Mouse (Mus musculus) neural tube, embryonic 12.5 days (tissue): ENCODE measurements around the gene Get4. TPM values are rescaled to one million over a fixed set of nuclear protein-coding genes. Genes with fewer than 3 reads are reported as not detected.

Experiments
- ATAC-seq: fragments of 200-750 bp; cut with Nextera tagmentation; 2 replicates; pipeline ENCODE4 v1.8.0; 2017; ENCODE audit warnings: low read depth, mild to moderate bottlenecking, moderate TSS enrichment, moderate library complexity; ENCODE audit not compliant: low FRiP score
- H3K27ac ChIP-seq: fragments of 300-500 bp; sonication (generic); 2 replicates; pipeline ENCODE4 v1.5.1; 2016
- H3K27me3 ChIP-seq: fragments of 300-500 bp; sonication (generic); replicated peaks from 2 replicates; pipeline ENCODE4 v1.6.1; 2016; ENCODE audit warnings: mild to moderate bottlenecking
- H3K36me3 ChIP-seq: fragments of 300-500 bp; sonication (generic); 2 replicates; pipeline ENCODE4 v1.6.1; 2016; ENCODE audit warnings: mild to moderate bottlenecking
- H3K4me1 ChIP-seq: fragments of 300-500 bp; sonication (generic); 2 replicates; pipeline ENCODE4 v1.6.1; 2016
- H3K4me2 ChIP-seq: fragments of 300-500 bp; sonication (generic); replicated peaks from 2 replicates; pipeline ENCODE4 v1.6.1; 2016; ENCODE audit warnings: mild to moderate bottlenecking
- H3K4me3 ChIP-seq: fragments of 300-500 bp; sonication (generic); 2 replicates; pipeline ENCODE4 v1.5.1; 2016
- H3K9ac ChIP-seq: fragments of 300-500 bp; sonication (generic); 2 replicates; pipeline ENCODE4 v1.6.1; 2016; ENCODE audit warnings: mild to moderate bottlenecking
- H3K9me3 ChIP-seq: fragments of 300-500 bp; sonication (generic); 2 replicates; pipeline ENCODE4 v1.6.1; 2016; ENCODE audit warnings: mild to moderate bottlenecking
- WGBS: fragments of 180-500 bp; shearing (Covaris S2); methylation state at CpG from one replicate; pipeline ENCODE4 v1.1.7; 2016; 5-methylcytosine and 5-hydroxymethylcytosine counted together
- polyA plus RNA-seq: library from polyadenylated mRNA; unstranded; fragments of >200 nt; fragmentation: Nextera tagmentation; extraction: Ambion mirVana; gene quantifications from 2 replicates; pipeline ENCODE4 v1.2.1, GENCODE M21; 2016

Gene Get4
- polyA plus RNA-seq, 1 experiment from 2014 or later = 129 TPM

- Histone ChIP-seq H3K4me2 (no peak overlapping the region), H3K27me3 (no peaks in the 10 kb centered on the region), H3K4me3 (no peak overlapping the region), H3K9ac (no peak overlapping the region), H3K27ac (no peak overlapping the region), H3K9me3 (no peaks in the 10 kb centered on the region), H3K36me3 (no peaks in the 10 kb centered on the region), H3K4me1 (no peaks in the 10 kb centered on the region)
- ATAC-seq = no peak
- WGBS = 92% methylated on average over 9 of the region's 9 CpGs
Observed at GRCm38 (mm10) chr5:139311822-139312221, 59.7 kb downstream of the Get4 start.

GRCm38 (mm10) chr5:139313536-139313935 lies 61.4 kb downstream of the Get4 start:
- H3K36me3 ChIP-seq = no peaks in the 10 kb centered on the region
- no peak for ATAC-seq
- H3K4me1 ChIP-seq = no peaks in the 10 kb centered on the region
- no peak overlapping the region for H3K9ac ChIP-seq
- no peak overlapping the region for H3K4me3 ChIP-seq
- H3K9me3 ChIP-seq = no peaks in the 10 kb centered on the region
- WGBS = 85% methylated on average over 9 of the region's 9 CpGs
- no peaks in the 10 kb centered on the region for H3K27me3 ChIP-seq
- H3K27ac ChIP-seq = no peak overlapping the region
- no peak overlapping the region for H3K4me2 ChIP-seq

- Histone ChIP-seq H3K4me1 (no peaks in the 10 kb centered on the region), H3K9ac (no peak overlapping the region), H3K27me3 (no peaks in the 10 kb centered on the region), H3K4me3 (no peak overlapping the region), H3K4me2 (no peak overlapping the region), H3K27ac (no peak overlapping the region), H3K9me3 (no peaks in the 10 kb centered on the region), H3K36me3 (no peaks in the 10 kb centered on the region)
- 87% methylated on average over 12 of the region's 12 CpGs for WGBS
- ATAC-seq = no peak
Observed at GRCm38 (mm10) chr5:139314941-139315642, 63.0 kb downstream of the Get4 start.

- Histone ChIP-seq H3K4me2 (no peak overlapping the region), H3K4me1 (no peaks in the 10 kb centered on the region), H3K36me3 (no peaks in the 10 kb centered on the region), H3K27ac (no peak overlapping the region), H3K27me3 (no peaks in the 10 kb centered on the region), H3K9me3 (no peaks in the 10 kb centered on the region), H3K9ac (no peak overlapping the region), H3K4me3 (no peak overlapping the region)
- no peak for ATAC-seq
- 82% methylated on average over 6 of the region's 6 CpGs for WGBS
Observed at GRCm38 (mm10) chr5:139316982-139317675, 65.0 kb downstream of the Get4 start.

GRCm38 (mm10) chr5:139317751-139318504 lies 65.8 kb downstream of the Get4 start:
- Histone ChIP-seq H3K4me1 (no peaks in the 10 kb centered on the region), H3K27ac (no peak overlapping the region), H3K36me3 (no peaks in the 10 kb centered on the region), H3K4me2 (no peak overlapping the region), H3K9me3 (no peaks in the 10 kb centered on the region), H3K9ac (no peak overlapping the region), H3K27me3 (peaks cover 6% of the 10 kb centered on the region), H3K4me3 (no peak overlapping the region)
- ATAC-seq = no peak
- 63% methylated on average over 21 of the region's 21 CpGs for WGBS

Other genes starting within 250 kb of the Get4 start
- gene Prkar1b, start 102.3 kb upstream of the Get4 start, polyA plus RNA-seq = 90.0 and 97.4 TPM in 2 replicates
- gene Dnaaf5, start 102.1 kb upstream of the Get4 start, polyA plus RNA-seq = 5.6 and 7.4 TPM in 2 replicates
- gene Sun1, start 51.7 kb upstream of the Get4 start, polyA plus RNA-seq = 47.5 and 50.1 TPM in 2 replicates
- 25.0 and 31.7 TPM in 2 replicates for gene Adap1, start 73.3 kb downstream of the Get4 start, polyA plus RNA-seq
- gene Cox19, start 99.1 kb downstream of the Get4 start, polyA plus RNA-seq = 124 and 127 TPM in 2 replicates
- 0.13 TPM in 1 of 2 replicates, not detected in the other for gene Cyp2w1, start 100.3 kb downstream of the Get4 start, polyA plus RNA-seq
- gene Gpr146, start 125.4 kb downstream of the Get4 start, polyA plus RNA-seq = 1.9 and 2.3 TPM in 2 replicates
- 0.20 and 0.33 TPM in 2 replicates for gene C130050O18Rik, start 153.0 kb downstream of the Get4 start, polyA plus RNA-seq
- 7.2 and 7.8 TPM in 2 replicates for gene Gper1, start 170.8 kb downstream of the Get4 start, polyA plus RNA-seq
- 23.7 and 24.1 TPM in 2 replicates for gene 3110082I17Rik, start 208.2 kb downstream of the Get4 start, polyA plus RNA-seq
- 10.1 and 15.2 TPM in 2 replicates for gene Zfand2a, start 232.2 kb downstream of the Get4 start, polyA plus RNA-seq